Mouse (Mus musculus) left cerebral cortex, adult 18-20 months (tissue): ENCODE results near the gene Egfl7. TPM values are rescaled to one million over a fixed set of nuclear protein-coding genes. Genes with fewer than 3 reads are reported as not detected.

Experiments used
- DNase-seq, 2 experiments: peaks; one replicate each; pipeline ENCODE4 v3.0.0; 2021 to 2022; ENCODE audit warnings: low spot score in 2 of 2, mixed read lengths in 1 of 2
- long read RNA-seq, 2 experiments: library from polyadenylated mRNA; stranded (forward); transcript quantifications; one replicate each; pipeline ENCODE4 v2.0.0; 2021
- total RNA-seq, 2 experiments: library from RNA; stranded (reverse); gene quantifications; 2 replicates each; pipeline ENCODE4 v1.2.3; 2021

Gene Egfl7
- 10 to 100 TPM; 65.1 to 72.0 TPM for total RNA-seq
- long read RNA-seq, experiment 1, transcript Egfl7-202 (10 exons, 1,372 nt) = minor isoform, 10 of 48 reads
- long read RNA-seq, experiment 1, transcript Egfl7-216 (9 exons, 1,163 nt) = major isoform, 12 of 48 reads
- long read RNA-seq, experiment 1, partial matches to known transcripts = 9 of 48 reads
- long read RNA-seq, experiment 1, other reads (novel, unspliced or antisense) = 16 of 48 reads
- long read RNA-seq, experiment 2, transcript Egfl7-202 (10 exons, 1,372 nt) = minor isoform, 9 of 49 reads
- long read RNA-seq, experiment 2, transcript Egfl7-216 (9 exons, 1,163 nt) = major isoform, 12 of 49 reads
- long read RNA-seq, experiment 2, partial matches to known transcripts = 7 of 49 reads
- long read RNA-seq, experiment 2, other reads (novel, unspliced or antisense) = 18 of 49 reads

- no peak for DNase-seq
Measured at GRCm38 (mm10) chr2:26579714-26580113, at the start of gene Egfl7. Egfl7 (plus strand) TSS chr2:26580014.

DNA sequence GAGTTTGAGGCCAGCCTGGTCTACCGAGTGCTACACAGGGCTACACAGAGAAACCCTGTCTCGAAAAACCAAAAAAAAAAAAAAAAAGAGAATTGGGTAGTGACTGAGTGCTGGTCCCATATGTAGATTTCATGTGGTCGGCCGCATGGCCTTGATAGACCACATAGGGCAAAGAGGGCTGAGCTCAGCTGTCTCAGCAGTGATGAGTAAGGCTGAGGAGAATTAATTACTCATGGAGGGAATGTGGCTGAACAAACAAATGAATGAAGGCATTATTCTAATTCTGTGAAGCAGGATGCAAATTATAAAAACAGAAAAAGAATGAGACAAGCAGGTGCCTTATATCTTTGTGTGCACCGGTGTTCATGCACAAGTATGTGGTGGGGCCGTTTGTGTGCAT, 48.0 kb upstream of the Egfl7 start:
- no peak for DNase-seq

DNA sequence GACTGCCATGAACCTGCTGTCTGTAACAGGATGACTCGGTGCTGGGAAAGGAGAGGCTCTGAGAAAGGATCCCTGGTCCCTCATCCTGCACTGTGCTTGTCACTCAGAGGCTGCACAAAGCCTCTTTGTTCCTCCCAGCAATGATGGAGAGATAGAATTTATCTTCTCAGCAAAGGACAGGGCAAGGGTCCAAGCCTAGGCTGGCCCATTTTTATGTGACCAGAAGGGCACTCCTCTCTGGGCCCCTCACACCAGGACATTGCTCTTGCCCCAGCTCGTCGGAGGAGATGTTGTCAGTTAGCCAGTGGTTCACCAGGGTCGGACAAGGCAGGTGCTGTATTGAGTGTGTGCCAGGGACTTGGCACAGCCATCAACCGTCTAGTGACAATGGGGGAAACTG, 46.6 kb upstream of the Egfl7 start:
- DNase-seq = no peak

DNA sequence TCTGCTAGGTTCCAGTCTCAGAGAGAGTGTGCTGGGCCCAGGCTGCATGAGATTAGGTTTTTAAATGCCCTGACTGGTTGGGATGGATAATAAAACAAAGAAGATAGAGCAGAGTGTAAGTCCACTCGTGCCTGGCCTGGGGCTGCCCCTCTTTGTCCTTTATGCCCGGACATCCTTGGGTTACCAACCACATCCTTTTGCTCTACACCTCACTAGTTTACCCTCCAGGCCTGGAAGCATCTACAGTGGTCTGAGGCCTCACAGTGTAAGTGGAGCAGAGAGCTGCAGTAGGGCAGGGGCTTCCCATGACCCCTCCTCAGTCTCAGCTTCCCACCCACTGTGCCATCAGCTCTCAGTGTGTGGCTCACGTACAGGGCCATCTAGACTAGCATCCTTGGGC, 45.7 kb upstream of the Egfl7 start:
- no peak for DNase-seq

DNA sequence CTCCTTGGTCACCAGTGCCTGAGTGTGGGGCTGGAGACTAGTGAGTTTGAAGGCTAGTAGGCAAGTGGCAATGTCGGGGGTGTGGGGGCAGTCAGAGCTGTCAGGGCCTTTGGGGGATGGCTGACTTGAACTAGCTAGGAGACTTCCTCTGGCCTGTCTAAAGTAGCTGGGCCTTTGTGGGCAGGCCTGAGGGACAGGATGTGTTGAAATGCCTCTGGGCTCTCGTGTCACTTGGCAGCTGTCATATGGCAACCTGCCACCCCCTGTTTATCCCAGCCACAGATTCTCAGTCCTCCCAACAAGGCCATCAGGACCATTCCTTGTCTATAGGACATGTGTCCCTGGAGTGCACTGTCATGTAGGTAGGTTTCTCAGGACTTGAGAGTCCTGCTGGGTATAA, 45.2 kb upstream of the Egfl7 start:
- DNase-seq = no peak

DNA sequence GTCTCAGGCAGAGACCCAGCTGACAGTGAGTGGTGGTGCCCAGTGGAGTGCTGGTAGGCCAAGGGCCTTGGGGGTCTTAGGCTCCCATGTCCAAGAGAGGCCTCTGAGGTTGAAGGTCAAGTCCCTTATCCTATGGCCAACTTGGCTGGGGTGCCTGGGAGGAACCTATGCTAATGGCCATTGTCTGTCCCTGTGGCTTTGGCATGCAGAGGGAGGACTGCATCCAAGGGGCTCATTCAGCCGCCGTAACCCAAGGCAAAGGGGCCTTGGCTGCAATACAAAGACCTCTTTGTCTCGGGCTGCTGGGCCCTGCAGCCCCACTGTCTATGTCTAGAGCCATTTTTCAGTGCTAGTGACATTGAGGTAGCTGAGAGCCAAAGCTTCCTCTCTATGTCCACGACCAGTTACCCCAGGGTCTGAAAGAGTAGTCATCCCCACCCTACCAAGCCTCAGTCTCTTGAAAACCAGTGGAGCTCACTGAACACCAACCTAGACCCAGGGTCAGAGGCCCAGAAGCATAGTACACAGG, 44.2 kb upstream of the Egfl7 start:
- DNase-seq = peak in 1 of 2 experiments; percentile 8

DNA sequence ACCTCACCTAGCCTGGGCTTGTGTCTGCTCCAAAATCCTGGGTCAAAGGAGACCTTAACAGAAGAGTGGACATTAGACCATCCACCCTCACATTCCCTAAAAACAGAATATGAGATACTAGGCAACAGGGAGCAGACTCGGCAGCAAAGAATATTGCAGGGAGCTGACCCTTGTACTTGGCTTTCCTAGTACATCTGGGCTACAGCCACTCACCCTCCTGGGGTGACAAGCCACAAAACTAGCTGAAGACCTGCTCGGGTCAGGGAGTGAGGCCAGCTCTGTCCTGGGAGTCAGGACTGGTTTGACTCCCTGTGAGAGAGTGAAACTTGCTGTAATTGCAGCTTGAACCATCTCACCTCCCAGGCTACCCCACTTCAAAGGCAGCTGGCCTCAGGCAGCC, 40.3 kb upstream of the Egfl7 start:
- DNase-seq = no peak

- no peak for DNase-seq
Measured at GRCm38 (mm10) chr2:26540721-26541120, 39.1 kb upstream of the Egfl7 start.

DNA sequence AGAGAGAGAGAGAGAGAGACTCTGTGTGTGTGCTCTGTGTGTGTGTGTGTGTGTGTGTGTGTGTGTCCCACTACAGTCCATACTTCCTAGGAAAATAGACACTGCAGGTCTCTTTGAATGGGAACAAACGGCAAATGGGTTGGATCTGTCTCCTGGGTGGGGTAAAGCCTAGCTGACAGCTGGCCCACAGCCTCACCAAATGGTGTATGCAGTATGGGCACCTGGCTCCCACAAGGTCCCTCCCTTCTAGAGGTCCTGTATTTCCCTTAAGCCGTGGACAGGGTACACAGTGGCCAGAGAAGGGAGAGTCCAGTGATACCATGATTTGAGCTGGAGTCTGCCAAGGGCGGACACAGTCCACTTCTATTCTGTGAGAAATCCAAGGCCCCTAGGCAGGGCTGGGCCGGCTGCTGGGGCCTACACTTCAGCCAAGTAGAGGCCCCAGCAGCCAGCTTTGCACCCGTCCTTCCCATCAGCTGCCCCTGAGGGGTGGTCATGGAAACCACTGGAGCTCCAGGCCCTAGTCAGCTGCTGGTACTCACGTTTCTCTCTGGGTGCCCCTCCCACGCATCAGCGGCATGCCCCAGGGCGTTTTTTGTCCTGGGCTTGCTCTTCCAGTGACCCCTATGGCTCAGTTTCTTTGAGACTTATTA, 38.4 kb upstream of the Egfl7 start:
- DNase-seq = no peak

- no peak for DNase-seq
Measured at GRCm38 (mm10) chr2:26543155-26543554, 36.7 kb upstream of the Egfl7 start.

DNA sequence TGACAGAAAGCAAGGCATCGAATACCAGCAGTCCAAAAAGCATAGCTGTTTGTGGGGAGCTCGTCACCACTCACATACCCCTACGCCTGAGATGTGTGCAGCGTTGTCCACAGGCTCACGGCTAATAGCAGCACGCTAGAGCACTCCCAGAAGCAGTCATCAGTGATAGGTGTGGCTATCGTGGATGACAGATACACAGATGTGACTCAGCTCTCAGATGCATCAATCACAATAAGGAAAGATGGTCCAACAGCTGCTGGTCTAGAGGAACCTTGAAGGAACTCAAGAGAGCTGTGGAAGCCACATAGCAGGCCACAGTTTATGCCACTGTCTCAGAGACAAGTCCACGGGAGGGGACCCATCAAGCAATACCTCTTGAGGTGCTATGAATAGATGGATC, 36.0 kb upstream of the Egfl7 start:
- DNase-seq = no peak

DNA sequence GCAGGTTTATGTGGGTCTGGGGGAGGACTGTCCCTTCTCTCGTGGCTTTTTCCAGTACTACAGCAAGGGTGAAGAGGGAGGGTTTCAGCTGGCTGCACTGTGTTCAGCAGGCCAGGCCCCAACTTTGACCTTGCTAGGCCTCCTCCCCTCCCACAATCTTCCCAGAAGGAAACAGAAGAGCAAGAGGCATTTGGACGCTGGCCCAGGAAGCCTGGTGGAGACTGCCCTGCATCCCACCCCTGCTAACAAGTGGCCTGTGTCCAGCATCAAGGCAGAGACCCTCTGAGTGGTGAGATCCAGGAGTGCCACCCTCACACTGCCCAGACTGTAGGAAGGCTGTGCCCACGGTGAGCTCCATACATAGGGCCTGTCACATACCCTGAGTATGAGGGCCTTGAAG, 35.5 kb upstream of the Egfl7 start:
- no peak for DNase-seq

- peak in 1 of 2 experiments; percentile 22 for DNase-seq
Measured at GRCm38 (mm10) chr2:26547481-26547880, 32.3 kb upstream of the Egfl7 start.

DNA sequence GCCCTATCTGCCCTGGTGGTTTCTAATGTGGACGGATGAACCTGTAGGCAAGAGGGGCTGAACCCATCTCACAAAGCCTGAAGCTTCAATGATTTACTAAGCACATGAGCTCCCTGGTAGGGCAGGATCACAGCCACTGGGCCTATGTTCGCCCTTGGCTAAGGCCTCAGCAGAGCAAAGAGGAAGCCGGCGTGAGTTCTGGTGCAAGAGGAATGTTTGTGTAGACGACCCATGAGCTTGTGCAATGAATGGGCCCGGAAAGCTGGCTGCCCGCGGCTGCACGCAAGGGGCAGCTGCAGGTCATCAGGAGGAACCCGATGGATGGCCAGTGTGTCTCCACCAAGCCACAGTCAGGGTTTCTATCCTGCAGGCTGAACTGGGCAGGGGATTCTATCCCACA, 30.0 kb upstream of the Egfl7 start:
- no peak for DNase-seq

- no peak for DNase-seq
Measured at GRCm38 (mm10) chr2:26550205-26550604, 29.6 kb upstream of the Egfl7 start.

DNA sequence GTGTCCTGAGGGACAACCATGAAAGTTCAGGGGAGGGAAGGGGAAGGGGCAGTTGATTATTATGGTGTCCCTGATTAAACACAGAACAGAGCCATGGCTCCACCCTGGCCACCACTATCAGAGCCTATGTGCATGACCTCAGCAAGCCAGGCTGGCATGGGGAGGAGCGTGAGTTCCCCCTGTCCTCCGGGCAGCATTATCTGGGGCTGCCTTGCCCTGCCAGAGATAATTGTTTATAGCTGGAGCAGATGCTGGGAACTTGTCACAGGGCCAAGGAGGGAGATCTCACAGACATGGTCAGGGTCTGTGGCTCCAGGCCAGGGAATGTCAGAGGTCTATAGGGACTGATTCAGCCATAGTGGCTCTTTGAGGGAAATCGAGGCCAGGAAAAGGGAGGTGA, 29.0 kb upstream of the Egfl7 start:
- no peak for DNase-seq

DNA sequence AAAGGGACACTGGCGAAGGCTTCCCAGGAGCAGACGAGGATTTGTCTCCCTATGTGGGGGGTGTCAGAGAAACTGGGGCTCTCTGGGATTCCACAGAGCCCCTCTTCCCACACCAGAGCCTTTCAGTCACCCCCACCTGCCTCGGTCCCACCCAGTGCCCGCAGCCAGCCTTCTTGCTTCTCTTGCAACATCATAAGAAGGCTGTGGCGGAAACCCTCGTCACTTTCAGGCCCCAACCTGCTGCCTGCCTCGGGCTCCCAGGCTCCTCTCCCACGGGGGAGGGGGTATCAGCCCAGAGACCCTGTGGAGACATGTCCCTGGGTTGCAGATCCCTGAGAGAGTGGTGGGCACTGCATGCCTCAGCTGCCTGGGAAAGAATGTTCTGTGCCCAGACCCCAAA, 28.4 kb upstream of the Egfl7 start:
- DNase-seq = no peak

- no peak for DNase-seq
Measured at GRCm38 (mm10) chr2:26552066-26552465, 27.7 kb upstream of the Egfl7 start.

DNA sequence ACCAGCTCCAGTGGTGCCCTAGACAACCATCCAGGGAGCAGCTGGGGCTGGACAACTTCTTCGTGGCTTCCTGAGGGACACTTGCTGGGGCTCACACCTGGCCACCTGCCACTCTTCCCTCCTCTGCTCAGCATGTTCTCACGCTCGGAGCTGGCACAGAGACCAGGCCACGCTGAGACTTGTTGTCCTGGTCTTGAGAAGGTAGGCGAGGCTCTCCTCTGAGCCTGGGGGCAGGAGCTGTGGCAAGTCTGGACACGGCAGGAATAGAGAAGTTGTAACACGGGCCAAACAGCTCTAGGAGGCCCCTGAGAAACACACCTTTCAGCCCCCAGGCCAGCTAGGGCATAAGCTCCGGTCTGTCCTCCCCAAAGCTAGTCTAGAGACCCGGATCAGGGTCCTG, 25.9 kb upstream of the Egfl7 start:
- DNase-seq = no peak

DNA sequence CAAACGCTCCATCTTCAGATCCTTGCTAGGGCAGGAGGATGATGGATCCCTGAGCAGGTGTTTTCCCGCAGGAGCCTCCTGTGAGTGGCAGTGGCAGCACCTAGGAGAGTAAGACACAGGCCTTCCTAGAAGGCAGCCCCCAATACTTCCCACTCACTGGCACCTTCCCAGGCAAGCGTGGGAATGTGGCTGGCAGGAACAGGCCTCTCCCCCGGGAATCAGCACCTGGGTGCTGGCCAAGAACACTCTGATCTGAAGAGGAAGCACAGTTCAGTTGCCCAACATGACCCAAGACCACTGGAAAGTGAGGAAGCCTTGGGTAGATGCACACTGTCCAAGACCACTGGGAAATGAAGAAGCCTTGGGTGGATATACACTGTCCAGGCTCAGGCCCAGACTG, 24.7 kb upstream of the Egfl7 start:
- peak; percentile 77 to 82 for DNase-seq

GRCm38 (mm10) chr2:26556535-26556993, 23.2 kb upstream of the Egfl7 start:
- DNase-seq = no peak

DNA sequence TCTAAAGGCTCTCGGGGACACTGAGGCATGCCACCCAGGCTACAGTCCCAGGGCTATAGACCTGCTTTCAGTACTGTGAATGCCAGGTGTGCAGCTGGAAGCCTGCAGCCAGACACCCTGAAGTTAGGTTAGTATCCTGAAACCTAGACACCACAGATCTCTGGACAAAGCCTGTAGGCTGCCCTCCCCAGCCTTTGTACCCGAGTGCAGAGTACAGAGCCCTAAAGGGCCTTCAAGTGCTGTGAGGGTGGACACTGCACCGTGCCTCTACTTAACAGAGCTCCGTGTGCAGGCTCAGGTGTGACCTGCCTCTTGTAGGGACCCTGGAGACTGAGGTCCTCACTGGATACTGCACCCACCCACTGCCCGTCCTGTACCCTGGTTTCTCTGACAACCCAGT, 19.3 kb upstream of the Egfl7 start:
- no peak for DNase-seq
